Mouse (Mus musculus) lung, adult 2 months (tissue): ENCODE data around the gene Ush1g. TPM values are rescaled to one million over a fixed set of nuclear protein-coding genes. Genes with fewer than 3 reads are reported as not detected.

Experiments
- DNase-seq: peaks from one replicate; pipeline ENCODE4 v3.0.0; 2022
- H3K4me1 ChIP-seq: fragments of 200-500 bp; 2 replicates; pipeline ENCODE4 v1.6.1; 2011; ENCODE audit warnings: low read length; ENCODE audit not compliant: control insufficient read depth, insufficient read depth
- H3K4me3 ChIP-seq: fragments of 200-500 bp; replicated peaks from 2 replicates; pipeline ENCODE3; 2011; ENCODE audit warnings: low read depth, mild to moderate bottlenecking, control low read depth, low read length; ENCODE audit errors: extremely low read depth
- CTCF ChIP-seq: fragments of 200-500 bp; IDR thresholded peaks from 2 replicates; pipeline ENCODE4 v1.5.1; 2011; ENCODE audit warnings: mild to moderate bottlenecking, low read length, control low read depth; ENCODE audit not compliant: insufficient read depth
- POLR2A ChIP-seq: fragments of 200-500 bp; IDR thresholded peaks from 2 replicates; pipeline ENCODE4 v1.6.1; 2011; ENCODE audit warnings: low read depth, mild to moderate bottlenecking, control low read depth, low read length, borderline replicate concordance; ENCODE audit errors: extremely low read depth
- WGBS: fragments of 180-500 bp; shearing (Covaris S2); methylation state at CpG from one replicate; pipeline ENCODE4 v1.1.7; 2018; 5-methylcytosine and 5-hydroxymethylcytosine counted together
- polyA plus RNA-seq: library from polyadenylated mRNA; depleted of rRNA; stranded (reverse); fragments of >200 nt; gene quantifications from 2 replicates; pipeline ENCODE4 v1.2.3, GENCODE M21; 2012

The Ush1g gene
- polyA plus RNA-seq, 1 experiment = 0.11 TPM

GRCm38 (mm10) chr11:115308781-115309180 lies 13.1 kb downstream of the Ush1g start:
- H3K4me3 ChIP-seq = no peak overlapping the region
- DNase-seq = no peak
- WGBS = 70% methylated on average over 1 of the region's 1 CpGs
- TF ChIP-seq CTCF = no peak
- no peak for TF ChIP-seq POLR2A
- H3K4me1 ChIP-seq = no peaks in the 10 kb centered on the region

- TF ChIP-seq POLR2A = no peak
- no peak for TF ChIP-seq CTCF
- 44% methylated on average over 8 of the region's 8 CpGs for WGBS
- no peak for DNase-seq
- no peaks in the 10 kb centered on the region for H3K4me1 ChIP-seq
- H3K4me3 ChIP-seq = no peak within 1 kb of the TSS
Measured at GRCm38 (mm10) chr11:115306863-115307262, 15.0 kb downstream of the Ush1g start, which contains the start of gene Otop2. Otop2 (plus strand) TSS chr11:115307163.

- no peak overlapping the region for H3K4me3 ChIP-seq
- no peaks in the 10 kb centered on the region for H3K4me1 ChIP-seq
- TF ChIP-seq POLR2A (no peak), CTCF (no peak)
- 34% methylated on average over 8 of the region's 8 CpGs for WGBS
- DNase-seq = no peak
Measured at GRCm38 (mm10) chr11:115303167-115303566, 18.7 kb downstream of the Ush1g start.

GRCm38 (mm10) chr11:115301351-115301750 lies 20.5 kb downstream of the Ush1g start:
- Histone ChIP-seq H3K4me1 (peaks cover 8% of the 10 kb centered on the region), H3K4me3 (no peak overlapping the region)
- no peak for DNase-seq
- TF ChIP-seq POLR2A (no peak), CTCF (no peak)
- 86% methylated on average over 2 of the region's 2 CpGs for WGBS

- Histone ChIP-seq H3K4me1 (peaks cover 8% of the 10 kb centered on the region), H3K4me3 (no peak overlapping the region)
- 79% methylated on average over 4 of the region's 4 CpGs for WGBS
- no peak for DNase-seq
- TF ChIP-seq POLR2A = no peak
- no peak for TF ChIP-seq CTCF
Measured at GRCm38 (mm10) chr11:115300745-115301144, 21.1 kb downstream of the Ush1g start.

- Histone ChIP-seq H3K4me3 (no peak overlapping the region), H3K4me1 (peaks cover 8% of the 10 kb centered on the region)
- DNase-seq = no peak
- 68% methylated on average over 8 of the region's 8 CpGs for WGBS
- TF ChIP-seq CTCF = no peak
- TF ChIP-seq POLR2A = no peak
Measured at GRCm38 (mm10) chr11:115298160-115298559, 23.7 kb downstream of the Ush1g start.

- Histone ChIP-seq H3K4me1 (peaks cover 8% of the 10 kb centered on the region), H3K4me3 (peak within 1 kb of the TSS; percentile 56)
- peak; percentile 52 for DNase-seq
- WGBS = 2% methylated on average over 44 of the region's 44 CpGs
- TF ChIP-seq CTCF (no peak), POLR2A (no peak)
Measured at GRCm38 (mm10) chr11:115297214-115297826, 24.5 kb downstream of the Ush1g start, which contains the start of gene Fads6. Fads6 (minus strand) TSS chr11:115297663.

GRCm38 (mm10) chr11:115296471-115297210 lies 25.2 kb downstream of the Ush1g start:
- DNase-seq = no peak
- TF ChIP-seq POLR2A = no peak
- TF ChIP-seq CTCF = no peak
- 45% methylated on average over 21 of the region's 21 CpGs for WGBS
- peaks cover 8% of the 10 kb centered on the region for H3K4me1 ChIP-seq
- H3K4me3 ChIP-seq = peak overlapping the region; percentile 56

- no peak for DNase-seq
- no peak for TF ChIP-seq POLR2A
- no peak for TF ChIP-seq CTCF
- WGBS = 90% methylated on average over 11 of the region's 11 CpGs
- H3K4me3 ChIP-seq = no peak overlapping the region
- H3K4me1 ChIP-seq = peaks cover 8% of the 10 kb centered on the region
Measured at GRCm38 (mm10) chr11:115295939-115296338, 25.9 kb downstream of the Ush1g start.

GRCm38 (mm10) chr11:115292631-115293375 lies 29.0 kb downstream of the Ush1g start:
- Histone ChIP-seq H3K4me3 (no peak overlapping the region), H3K4me1 (peaks cover 10% of the 10 kb centered on the region)
- DNase-seq = no peak
- no peak for TF ChIP-seq POLR2A
- no peak for TF ChIP-seq CTCF
- WGBS = 51% methylated on average over 14 of the region's 14 CpGs
